Mouse (Mus musculus) ovary, postnatal 10 days (tissue): ENCODE measurements around the gene Pax1.

Source experiments
- DNase-seq: peaks from one replicate; pipeline ENCODE4 v3.0.0; 2022; ENCODE audit warnings: low spot score

Pax1 gene

GRCm38 (mm10) chr2:147372947-147373666 is 11.4 kb downstream of the Pax1 start:
- DNase-seq = no peak

DNA sequence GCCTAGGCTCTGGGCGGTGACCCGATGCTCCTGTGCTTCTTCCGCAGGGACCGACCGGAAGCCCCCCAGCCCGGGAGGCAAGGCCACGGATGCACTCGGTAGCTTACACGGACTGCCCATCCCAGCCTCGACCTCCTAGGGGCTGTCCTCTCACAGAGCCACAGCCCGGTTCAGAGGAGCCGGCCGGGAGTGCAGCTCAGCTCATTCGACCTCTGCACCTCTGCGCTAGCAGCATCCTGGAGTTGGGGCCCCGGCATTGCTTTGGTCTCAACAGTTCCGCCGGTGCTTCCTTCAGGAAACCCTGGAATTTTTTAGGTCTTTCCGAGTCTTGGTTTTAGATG is 11.9 kb downstream of the Pax1 start:
- DNase-seq = no peak

DNA sequence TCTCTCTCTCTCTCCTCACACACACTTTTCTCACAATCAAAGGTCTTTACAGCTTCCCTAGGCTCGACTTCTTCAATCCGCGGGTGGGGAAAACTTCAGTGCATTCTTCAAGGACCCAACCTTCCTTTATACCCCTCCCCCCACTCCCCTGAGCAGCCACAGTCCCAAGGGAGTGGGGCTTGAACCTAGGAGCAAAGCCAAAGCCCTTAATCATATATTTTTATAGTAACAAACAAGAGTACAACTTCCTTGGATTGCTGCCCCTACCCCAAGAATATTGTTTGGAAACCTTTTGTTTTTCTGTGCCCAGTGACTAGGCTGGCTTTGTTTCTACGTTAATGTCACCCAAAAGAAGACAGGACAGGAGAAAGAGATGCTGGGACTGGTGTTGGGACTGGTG is 12.5 kb downstream of the Pax1 start:
- no peak for DNase-seq

DNA sequence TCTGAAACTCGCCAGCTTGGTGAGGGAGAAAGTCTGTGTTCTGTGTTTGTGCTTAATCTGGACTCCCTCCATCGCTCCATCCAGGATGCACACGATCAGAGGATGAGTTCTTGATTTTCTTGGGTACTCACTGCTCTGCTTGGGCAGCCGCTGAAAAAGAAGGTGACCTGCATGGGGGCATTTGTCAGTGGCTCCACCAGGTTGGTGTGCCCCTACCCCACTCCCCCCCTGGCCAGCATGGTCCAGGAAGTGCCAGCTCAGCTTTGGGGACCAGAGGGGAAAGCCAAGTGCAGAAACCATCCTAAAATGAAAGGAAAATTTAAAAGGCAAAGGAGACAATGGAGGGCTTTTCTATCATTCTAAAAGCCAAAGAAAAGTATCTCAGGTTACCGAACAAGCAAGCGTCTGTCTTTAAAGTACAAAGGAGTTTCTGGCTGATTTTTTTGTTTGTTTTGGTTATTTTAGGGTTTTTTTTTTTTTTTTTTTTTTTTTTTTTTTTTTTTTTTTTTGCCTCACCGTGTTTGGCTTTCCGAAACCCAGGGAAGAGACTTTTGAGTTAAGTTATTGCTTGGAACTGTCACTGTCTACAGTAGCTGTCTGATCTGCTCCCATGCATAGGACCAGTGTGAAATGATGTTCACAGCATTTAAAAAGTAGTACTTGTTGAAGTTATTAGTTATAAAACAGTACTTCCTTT is 13.4 kb downstream of the Pax1 start:
- no peak for DNase-seq

- no peak for DNase-seq
Observed at GRCm38 (mm10) chr2:147378934-147379333, 17.2 kb downstream of the Pax1 start.

GRCm38 (mm10) chr2:147383373-147383772 is 21.6 kb downstream of the Pax1 start:
- no peak for DNase-seq

- no peak for DNase-seq
Observed at GRCm38 (mm10) chr2:147386949-147387348, 25.2 kb downstream of the Pax1 start.

DNA sequence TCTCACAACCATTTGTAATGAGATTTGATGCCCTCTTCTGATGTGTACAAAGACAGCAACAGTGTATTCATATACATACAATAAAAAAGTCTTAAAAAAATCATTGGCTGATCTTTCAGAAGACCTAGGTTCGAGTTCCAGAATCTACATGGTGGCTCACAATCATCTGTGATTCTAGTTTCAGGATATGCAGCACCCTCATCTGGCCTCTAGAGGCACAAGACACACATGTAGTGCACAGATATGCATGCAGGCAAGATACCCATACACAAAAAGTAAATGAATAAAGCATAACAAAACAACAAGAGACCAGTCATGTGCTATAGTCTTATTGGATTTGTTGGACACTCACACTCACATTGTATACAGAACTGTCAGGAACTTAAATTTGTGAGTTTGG is 47.6 kb downstream of the Pax1 start:
- no peak for DNase-seq

DNA sequence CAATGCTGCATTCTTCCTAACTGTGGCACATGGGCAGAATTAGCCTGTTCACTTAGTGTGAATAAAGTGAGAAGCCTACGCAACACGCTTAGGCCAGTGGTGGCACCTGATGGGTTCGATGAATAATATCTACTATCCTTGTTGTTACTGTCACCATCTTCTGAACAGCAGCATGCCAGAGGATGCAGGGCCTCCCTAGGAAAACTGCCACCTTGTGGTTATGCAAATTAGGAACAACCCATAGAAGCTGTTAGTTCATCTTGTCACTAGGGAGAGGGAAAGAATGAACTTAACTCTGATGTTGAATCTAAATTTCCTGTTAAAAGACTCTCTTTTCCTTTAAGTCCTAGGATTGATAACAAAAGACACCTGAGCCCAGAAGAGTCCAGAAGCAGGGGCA is 53.3 kb downstream of the Pax1 start:
- no peak for DNase-seq

DNA sequence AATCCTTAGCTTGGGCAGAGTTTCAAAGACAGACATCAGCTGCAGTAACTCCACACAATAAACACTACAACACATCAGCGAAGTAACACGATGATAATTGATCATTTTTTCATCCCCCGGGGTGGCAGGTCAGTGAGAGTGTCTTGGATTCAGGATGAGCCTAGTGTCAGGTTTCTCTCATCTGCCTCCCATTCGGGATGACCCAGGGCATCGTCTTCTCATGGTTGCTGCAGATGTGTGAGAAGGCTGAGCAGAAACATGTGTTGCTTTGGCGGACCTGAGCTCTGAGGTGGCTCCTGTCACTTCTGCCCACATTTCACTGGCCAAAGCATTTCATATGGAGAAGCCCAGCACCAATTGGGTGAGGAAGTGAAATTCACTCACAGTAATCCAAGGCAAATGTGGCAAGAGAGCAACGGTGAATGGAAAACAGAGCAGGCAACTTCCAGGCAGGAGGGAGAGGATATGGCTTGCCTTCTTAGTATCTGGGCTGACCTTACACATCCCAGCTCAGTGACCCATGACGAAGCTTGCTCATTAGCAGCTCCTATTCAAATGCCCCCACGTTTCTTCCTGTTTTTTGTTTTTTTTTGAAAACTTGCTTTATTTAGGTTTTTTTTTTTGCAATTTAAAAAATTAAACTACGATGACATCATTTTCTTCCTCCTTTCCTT is 63.0 kb downstream of the Pax1 start:
- no peak for DNase-seq

GRCm38 (mm10) chr2:147429607-147430356 is 68.1 kb downstream of the Pax1 start:
- DNase-seq = no peak

DNA sequence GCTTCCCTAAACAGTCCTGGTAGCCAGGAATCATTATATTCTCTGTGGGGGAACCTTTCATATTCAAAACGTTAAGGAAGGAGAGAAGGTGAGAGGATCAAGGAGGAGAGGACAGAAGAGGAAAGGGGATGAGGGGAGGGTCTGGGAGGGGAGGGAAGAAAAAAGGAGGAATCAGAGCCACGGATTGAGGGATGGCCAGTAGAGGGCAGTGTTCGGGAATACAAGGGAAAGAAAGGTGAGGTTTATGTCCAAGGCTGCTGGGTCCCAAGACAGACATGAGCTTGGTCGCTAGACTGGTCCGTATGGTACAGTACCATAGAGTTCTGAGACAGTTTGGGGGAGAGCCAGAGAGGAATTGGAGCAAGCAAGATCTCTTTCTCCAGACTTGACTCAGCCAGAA is 71.4 kb downstream of the Pax1 start:
- no peak for DNase-seq
